Comparison of ENCODE assay signal across 22 mouse cellular contexts in genomic region chr7:12156463-12156862, GRCm38 (mm10). TPM values are rescaled to one million over a fixed set of nuclear protein-coding genes. Genes with fewer than 3 reads are reported as not detected.
DNase-seq lines count a peak whose midpoint lies in the region; ATAC-seq and TF ChIP-seq lines count a peak whose summit lies in the region.
"Not testable (repeated sequence)": the region's sequence is repeated elsewhere in the genome, so short reads cannot be mapped to it uniquely, and the experiment has no call there.
"Had no signal": no experiment of that assay in that cellular context is flagged by ENCODE, and none has a peak within 500 bp of the region (broad histone marks: within the 10 kb centered on the region; RNA-seq: fewer than 3 reads in every experiment).

No protein-coding gene starts in this region.

- H3K27me3 ChIP-seq in G1E (ENCODE audit: insufficient read depth, low read length), result not testable (repeated sequence)

- peak; percentile 58 for ATAC-seq in CD4-positive, CD25-positive, alpha-beta regulatory T cell, adult 4 months
- peak; percentile 88 for ATAC-seq in G1E (ENCODE audit: extremely low read depth, insufficient number of reproducible peaks, low FRiP score, poor library complexity, severe bottlenecking)
- peak; percentile 71 for ATAC-seq in activated CD4-positive, CD25-positive, alpha-beta regulatory T cell, adult 4 months
- 0 out of 2 replicates have a peak, but pooled peaks have one; percentile 58 for ATAC-seq in common myeloid progenitor, adult 5-6 weeks (replicated peaks; ENCODE audit: low read depth, poor library complexity, severe bottlenecking)
- ATAC-seq in inflammation-experienced regulatory T-cells, adult 6 months, result peak; percentile 65
- peak; percentile 82 for ATAC-seq in megakaryocyte-erythroid progenitor cell, adult 5-6 weeks (replicated peaks; ENCODE audit: low FRiP score, low TSS enrichment, poor library complexity, severe bottlenecking)
- peak; percentile 73 for ATAC-seq in neutrophil, adult 5-6 weeks (ENCODE audit: extremely low read depth, insufficient number of reproducible peaks, low FRiP score, poor library complexity, severe bottlenecking)

- H3K4me3 ChIP-seq in G1E (ENCODE audit: low read depth, low read length), result not testable (repeated sequence)

- H3K4me1 ChIP-seq in G1E (ENCODE audit: insufficient read depth, low read depth, low read length), result not testable (repeated sequence)

- H3K9me3 ChIP-seq in G1E (replicated peaks), result not testable (repeated sequence)

- not testable (repeated sequence) for H3K36me3 ChIP-seq in G1E (replicated peaks)

- TF ChIP-seq CTCF in G1E (IDR thresholded peaks at IDR 0.05; ENCODE audit: low read depth, low read length), result not testable (repeated sequence)

- DNase-seq in G1E (ENCODE audit: low spot score), result not testable (repeated sequence)

RNA-seq across cellular contexts. Expression of gene Vmn1r78, which starts 6.4 kb away (rescaled TPM):
- not detected for polyA plus RNA-seq in CD4-positive, CD25-positive, alpha-beta regulatory T cell, adult 4 months (2017; shearing (Covaris generic))
- total RNA-seq in G1E (2014; fragmentation: Nextera tagmentation), result not detected in 2 replicates
- total RNA-seq in G1E (2017), result 0.05 and 0.06 TPM in 2 replicates
- not detected in 2 replicates for polyA plus RNA-seq in G1E (2012)
- not detected for polyA plus RNA-seq in activated CD4-positive, CD25-positive, alpha-beta regulatory T cell, adult 4 months (2017; shearing (Covaris generic))
- total RNA-seq in common myeloid progenitor, adult 5-6 weeks (2017), result not detected in 2 replicates
- polyA plus RNA-seq in inflammation-experienced regulatory T-cells, adult 6 months (2017; shearing (Covaris generic)), result not detected
- total RNA-seq in megakaryocyte-erythroid progenitor cell, adult 5-6 weeks (2014; fragmentation: Nextera tagmentation), result not detected in 2 replicates
- not detected in 2 replicates for total RNA-seq in megakaryocyte-erythroid progenitor cell, adult 5-6 weeks (2017)
- not detected in 2 replicates for total RNA-seq in neutrophil, adult 5-6 weeks (2017)
- total RNA-seq: adrenal gland, adult 18-20 months; adrenal gland, adult 2 months; adrenal gland, adult 8-10 months; adrenal gland, postnatal 10 days; adrenal gland, postnatal 14 days; adrenal gland, postnatal 25 days; adrenal gland, postnatal 36 days; adrenal gland, postnatal 4 days; CH12.LX; ES-E14; MEL had no signal
- polyA plus RNA-seq: adrenal gland, adult 2 months; brain, embryonic 14.5 days; C2C12; cerebellum, adult 2 months; Patski had no signal

RNA-seq across cellular contexts. Expression of gene Vmn1r79, which starts 14.6 kb away (rescaled TPM):
- under 1 TPM in 1 of 2 experiments, not detected in 1; 0.24 TPM for polyA plus RNA-seq in CD4-positive, CD25-positive, alpha-beta regulatory T cell, adult 4 months (2017; shearing (Covaris generic))
- 0.24 TPM in 1 of 2 replicates, not detected in the other for total RNA-seq in G1E (2014; fragmentation: Nextera tagmentation)
- total RNA-seq in G1E (2017), result 0.12 and 0.38 TPM in 2 replicates
- polyA plus RNA-seq in G1E (2012), result not detected in 2 replicates
- not detected for polyA plus RNA-seq in activated CD4-positive, CD25-positive, alpha-beta regulatory T cell, adult 4 months (2017; shearing (Covaris generic))
- not detected in 2 replicates for total RNA-seq in common myeloid progenitor, adult 5-6 weeks (2017)
- not detected for polyA plus RNA-seq in inflammation-experienced regulatory T-cells, adult 6 months (2017; shearing (Covaris generic))
- not detected in 2 replicates for total RNA-seq in megakaryocyte-erythroid progenitor cell, adult 5-6 weeks (2014; fragmentation: Nextera tagmentation)
- not detected in 2 replicates for total RNA-seq in megakaryocyte-erythroid progenitor cell, adult 5-6 weeks (2017)
- total RNA-seq in neutrophil, adult 5-6 weeks (2017), result not detected in 2 replicates
- total RNA-seq: adrenal gland, adult 18-20 months; adrenal gland, adult 2 months; adrenal gland, postnatal 14 days; adrenal gland, postnatal 36 days; CH12.LX; ES-E14; MEL had no signal
- polyA plus RNA-seq: adrenal gland, adult 2 months; brain, embryonic 14.5 days; C2C12; cerebellum, adult 2 months had no signal

RNA-seq across cellular contexts. Expression of gene Vmn1r80, which starts 32.6 kb away (rescaled TPM):
- polyA plus RNA-seq in CD4-positive, CD25-positive, alpha-beta regulatory T cell, adult 4 months (2017; shearing (Covaris generic)), result under 1 TPM in 1 of 2 experiments, not detected in 1; 0.16 TPM
- total RNA-seq in G1E (2014; fragmentation: Nextera tagmentation) (not detected in 2 replicates), G1E (2017) (under 0.01 and 0.11 TPM in 2 replicates)
- not detected in 2 replicates for polyA plus RNA-seq in G1E (2012)
- polyA plus RNA-seq in activated CD4-positive, CD25-positive, alpha-beta regulatory T cell, adult 4 months (2017; shearing (Covaris generic)), result under 1 TPM in 1 of 2 experiments, not detected in 1; 0.12 TPM
- total RNA-seq in common myeloid progenitor, adult 5-6 weeks (2017), result not detected in 2 replicates
- polyA plus RNA-seq in inflammation-experienced regulatory T-cells, adult 6 months (2017; shearing (Covaris generic)), result not detected
- total RNA-seq in megakaryocyte-erythroid progenitor cell, adult 5-6 weeks (2014; fragmentation: Nextera tagmentation), result not detected in 2 replicates
- total RNA-seq in megakaryocyte-erythroid progenitor cell, adult 5-6 weeks (2017), result not detected in 2 replicates
- total RNA-seq in neutrophil, adult 5-6 weeks (2017), result not detected in 2 replicates
- total RNA-seq: adrenal gland, adult 18-20 months; adrenal gland, adult 2 months; adrenal gland, adult 8-10 months; adrenal gland, postnatal 10 days; adrenal gland, postnatal 14 days; adrenal gland, postnatal 25 days; adrenal gland, postnatal 36 days; adrenal gland, postnatal 4 days; CH12.LX; ES-E14; MEL had no signal
- polyA plus RNA-seq: adrenal gland, adult 2 months; brain, embryonic 14.5 days; C2C12; cerebellum, adult 2 months; Patski had no signal
